Mouse (Mus musculus) midbrain, postnatal 0 days (tissue): ENCODE data around the gene Kmt5c. TPM values are rescaled to one million over a fixed set of nuclear protein-coding genes. Genes with fewer than 3 reads are reported as not detected.

Source experiments
- ATAC-seq: fragments of 200-750 bp; cut with Nextera tagmentation; 2 replicates; pipeline ENCODE4 v1.8.0; 2017; ENCODE audit warnings: moderate number of reproducible peaks, mild to moderate bottlenecking, moderate TSS enrichment, moderate library complexity; ENCODE audit not compliant: low FRiP score
- DNase-seq: peaks from one replicate; pipeline ENCODE4 v3.0.0-alpha.2; 2015; ENCODE audit warnings: low spot score
- H3K27ac ChIP-seq: fragments of 300-500 bp; sonication (generic); 2 replicates; pipeline ENCODE4 v1.5.1; 2014; ENCODE audit warnings: low read depth, mild to moderate bottlenecking, low read length, mixed read lengths
- H3K27me3 ChIP-seq: fragments of 300-500 bp; sonication (generic); 2 replicates; pipeline ENCODE4 v1.6.1; 2014; ENCODE audit warnings: low read length, control low read depth, mixed read lengths; ENCODE audit not compliant: insufficient read depth
- H3K36me3 ChIP-seq: fragments of 300-500 bp; sonication (generic); 2 replicates; pipeline ENCODE4 v1.6.1; 2014; ENCODE audit warnings: low read length, control low read depth, mixed read lengths; ENCODE audit not compliant: insufficient read depth
- H3K4me1 ChIP-seq: fragments of 300-500 bp; sonication (generic); 2 replicates; pipeline ENCODE4 v1.6.1; 2014; ENCODE audit warnings: mild to moderate bottlenecking, control low read depth, antibody characterized with exemption, low read length, mixed read lengths; ENCODE audit not compliant: insufficient read depth
- H3K4me2 ChIP-seq: fragments of 300-500 bp; sonication (generic); 2 replicates; pipeline ENCODE4 v1.6.1; 2014; ENCODE audit warnings: low read depth, mild to moderate bottlenecking, low read length, mixed read lengths; ENCODE audit not compliant: poor library complexity, severe bottlenecking
- H3K4me3 ChIP-seq: fragments of 300-500 bp; sonication (generic); 2 replicates; pipeline ENCODE4 v1.5.1; 2014; ENCODE audit warnings: low read depth, mild to moderate bottlenecking, low read length, moderate library complexity
- H3K9ac ChIP-seq: fragments of 300-500 bp; sonication (generic); replicated peaks from 2 replicates; pipeline ENCODE4 v1.6.1; 2014; ENCODE audit warnings: mild to moderate bottlenecking, low read length, moderate library complexity, mixed read lengths; ENCODE audit not compliant: poor library complexity, severe bottlenecking
- H3K9me3 ChIP-seq: fragments of 300-500 bp; sonication (generic); 2 replicates; pipeline ENCODE4 v1.6.1; 2016; ENCODE audit warnings: low read length, control low read depth
- CTCF ChIP-seq: IDR thresholded peaks from 2 replicates; pipeline ENCODE4 v1.5.1; 2016; ENCODE audit warnings: antibody characterized with exemption, mild to moderate bottlenecking
- WGBS: fragments of 180-500 bp; shearing (Covaris S2); extraction: QIAGEN DNeasy Blood & Tissue Kit; methylation state at CpG from one replicate; pipeline ENCODE4 v1.1.7; 2014; 5-methylcytosine and 5-hydroxymethylcytosine counted together
- polyA plus RNA-seq: library from polyadenylated mRNA; unstranded; fragments of >200 nt; fragmentation: Nextera tagmentation; extraction: Ambion mirVana; gene quantifications from 2 replicates; pipeline ENCODE4 v1.2.1, GENCODE M21; 2015
- total RNA-seq: library from RNA; depleted of rRNA; stranded (reverse); fragments of >200 nt; gene quantifications from 2 replicates; pipeline ENCODE4 v1.2.3, GENCODE M21; 2014

Kmt5c gene
- total and polyA plus RNA-seq, 2 experiments from 2014 or later, result 33.1 to 48.8 TPM

- Histone ChIP-seq H3K4me2 (no peak overlapping the region), H3K9ac (no peak overlapping the region), H3K4me3 (no peak overlapping the region), H3K36me3 (peaks cover 20% of the 10 kb centered on the region), H3K27me3 (no peaks in the 10 kb centered on the region), H3K4me1 (no peaks in the 10 kb centered on the region), H3K27ac (no peak overlapping the region), H3K9me3 (no peaks in the 10 kb centered on the region)
- TF ChIP-seq CTCF, result no peak
- DNase-seq (no peak), ATAC-seq (no peak)
- 79% methylated on average over 9 of the region's 9 CpGs for WGBS
Measured at GRCm38 (mm10) chr7:4747156-4747899, 7.4 kb downstream of the Kmt5c start.

- no peak for DNase-seq
- Histone ChIP-seq H3K9ac (no peak overlapping the region), H3K9me3 (no peaks in the 10 kb centered on the region), H3K27me3 (no peaks in the 10 kb centered on the region), H3K4me3 (no peak overlapping the region), H3K27ac (no peak overlapping the region), H3K4me1 (no peaks in the 10 kb centered on the region), H3K4me2 (no peak overlapping the region), H3K36me3 (peaks cover 17% of the 10 kb centered on the region)
- 87% methylated on average over 4 of the region's 4 CpGs for WGBS
- ATAC-seq, result no peak
- TF ChIP-seq CTCF, result no peak
Measured at GRCm38 (mm10) chr7:4748321-4748720, 8.4 kb downstream of the Kmt5c start.

- TF ChIP-seq CTCF, result no peak
- Histone ChIP-seq H3K9me3 (no peaks in the 10 kb centered on the region), H3K36me3 (peaks cover 17% of the 10 kb centered on the region), H3K9ac (no peak overlapping the region), H3K4me2 (no peak overlapping the region), H3K27me3 (no peaks in the 10 kb centered on the region), H3K27ac (no peak overlapping the region), H3K4me3 (no peak overlapping the region), H3K4me1 (no peaks in the 10 kb centered on the region)
- 82% methylated on average over 2 of the region's 2 CpGs for WGBS
- ATAC-seq (no peak), DNase-seq (no peak)
Measured at GRCm38 (mm10) chr7:4749169-4749568, 9.3 kb downstream of the Kmt5c start.

- Histone ChIP-seq H3K36me3 (no peaks in the 10 kb centered on the region), H3K4me3 (peak overlapping the region; percentile 43), H3K27me3 (no peaks in the 10 kb centered on the region), H3K4me1 (no peaks in the 10 kb centered on the region), H3K27ac (peak overlapping the region; percentile 43), H3K9me3 (no peaks in the 10 kb centered on the region), H3K4me2 (peak overlapping the region; percentile 65), H3K9ac (peak overlapping the region; percentile 59)
- ATAC-seq (peak; percentile 76), DNase-seq (peak; percentile 39)
- 1% methylated on average over 30 of the region's 30 CpGs for WGBS
- TF ChIP-seq CTCF, result no peak
Measured at GRCm38 (mm10) chr7:4751971-4752820, 12.3 kb downstream of the Kmt5c start.

GRCm38 (mm10) chr7:4752821-4753570 lies 13.1 kb downstream of the Kmt5c start, which contains the start of gene Cox6b2:
Gene Cox6b2 (minus strand): TSS chr7:4753094.
- peak within 1 kb of the TSS; percentile 65 for H3K4me2 ChIP-seq
- 2% methylated on average over 24 of the region's 24 CpGs for WGBS
- 0 out of 2 replicates have a peak, but pooled peaks have one; percentile 18 for TF ChIP-seq CTCF
- peak within 1 kb of the TSS; percentile 43 for H3K27ac ChIP-seq
- H3K4me3 ChIP-seq, result peak within 1 kb of the TSS; percentile 43
- peak; percentile 94 for DNase-seq
- H3K9ac ChIP-seq, result peak within 1 kb of the TSS; percentile 59
- ATAC-seq, result peak; percentile 89
- H3K27me3 ChIP-seq, result no peaks in the 10 kb centered on the region
- no peaks in the 10 kb centered on the region for H3K36me3 ChIP-seq
- H3K9me3 ChIP-seq, result no peaks in the 10 kb centered on the region
- H3K4me1 ChIP-seq, result no peaks in the 10 kb centered on the region
